Mouse (Mus musculus) 416B (cell line): ENCODE results near the gene Adgra1.

Source experiments
- DNase-seq: peaks from one replicate; pipeline ENCODE4 v3.0.0; 2011; ENCODE audit warnings: low read depth

Adgra1 gene

GRCm38 (mm10) chr7:139850152-139850551 is 16.2 kb downstream of the Adgra1 start:
- DNase-seq, result no peak

DNA sequence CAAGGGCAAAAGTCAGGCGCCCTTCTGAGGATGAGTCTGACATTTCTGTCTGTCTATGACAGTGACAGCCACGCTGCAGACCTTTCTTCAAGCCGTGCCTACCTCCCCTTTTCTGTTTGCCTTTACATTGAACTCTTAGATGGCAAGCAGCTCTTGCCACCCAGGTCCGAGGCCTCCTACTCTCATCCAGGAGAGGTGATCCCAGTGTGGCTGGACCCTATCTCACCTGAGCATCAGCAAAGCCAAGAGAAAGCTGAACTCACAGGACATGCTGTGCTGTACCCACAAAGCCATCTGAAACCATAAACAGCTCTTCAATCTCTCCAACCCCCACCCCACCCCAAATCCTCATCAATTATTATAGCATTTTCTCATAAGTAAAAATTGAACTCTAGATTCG is 16.7 kb downstream of the Adgra1 start:
- DNase-seq, result no peak

DNA sequence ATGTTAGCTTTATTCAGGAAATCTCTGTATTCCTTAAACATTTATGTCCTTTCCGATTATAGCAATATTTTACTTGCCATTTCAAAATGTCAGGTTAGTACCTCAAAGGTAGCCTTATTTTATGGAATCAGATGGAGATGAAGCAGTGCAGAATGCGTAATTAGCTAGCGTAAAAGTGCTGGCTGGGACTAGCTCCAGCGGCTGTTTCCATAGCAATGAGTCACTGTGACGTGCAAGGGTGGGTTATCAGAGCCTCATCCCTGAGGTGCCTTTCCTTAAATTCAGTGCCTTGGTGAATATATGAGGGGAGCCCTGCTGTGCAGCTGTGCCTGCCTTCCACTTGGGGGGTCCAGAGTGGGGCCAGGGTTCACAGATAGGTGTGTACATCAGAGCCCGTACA is 17.1 kb downstream of the Adgra1 start:
- no peak for DNase-seq

- DNase-seq, result no peak
These were observed 21.3 kb downstream of the Adgra1 start for GRCm38 (mm10) chr7:139855261-139855660.

GRCm38 (mm10) chr7:139861411-139861810 is 27.4 kb downstream of the Adgra1 start:
- DNase-seq, result peak; percentile 64

DNA sequence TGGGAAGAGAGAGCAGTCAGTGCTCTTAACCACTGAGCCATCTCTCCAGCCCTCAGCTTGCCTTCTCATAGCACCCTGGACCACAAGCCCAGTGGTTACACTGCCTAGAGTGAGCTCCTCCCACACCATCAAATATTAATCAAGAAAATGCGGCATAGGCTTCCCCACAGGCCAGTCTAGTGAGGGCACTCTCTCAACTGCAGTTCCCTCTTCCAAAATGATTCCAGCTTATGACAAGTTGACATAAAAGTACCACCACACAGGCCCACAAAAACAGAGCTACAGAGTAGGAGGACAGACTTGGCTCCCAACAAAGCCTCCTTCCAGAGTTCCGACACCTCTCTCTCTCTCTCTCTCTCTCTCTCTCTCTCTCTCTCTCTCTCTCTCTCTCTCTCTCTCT is 29.1 kb downstream of the Adgra1 start:
- DNase-seq, result no peak

- peak; percentile 18 for DNase-seq
These were observed 30.3 kb downstream of the Adgra1 start for GRCm38 (mm10) chr7:139864253-139864652.

- DNase-seq, result no peak
These were observed 30.9 kb downstream of the Adgra1 start for GRCm38 (mm10) chr7:139864871-139865270.

DNA sequence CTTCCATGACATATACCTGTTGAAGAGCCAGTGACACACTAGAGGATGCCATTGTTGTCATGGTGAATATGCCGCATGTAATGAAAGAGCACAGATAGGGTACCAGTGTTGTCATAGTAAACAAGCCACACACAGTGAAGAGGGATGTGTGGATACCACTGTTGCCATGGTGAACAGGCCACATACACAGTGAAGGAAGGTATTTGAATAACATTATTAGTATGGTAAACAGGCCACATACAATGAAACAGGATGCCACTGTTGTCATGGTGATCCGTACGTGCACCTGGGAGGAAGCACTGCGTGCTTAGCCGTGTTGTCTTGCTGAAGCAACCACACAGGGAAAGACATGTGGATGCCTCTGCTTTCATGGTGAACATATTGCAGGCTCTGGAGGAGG is 37.0 kb downstream of the Adgra1 start:
- DNase-seq, result no peak

- DNase-seq, result peak; percentile 27
These were observed 43.3 kb downstream of the Adgra1 start for GRCm38 (mm10) chr7:139877167-139877792.

- no peak for DNase-seq
These were observed 44.1 kb downstream of the Adgra1 start for GRCm38 (mm10) chr7:139878122-139878521.

- no peak for DNase-seq
These were observed 44.6 kb downstream of the Adgra1 start for GRCm38 (mm10) chr7:139878621-139879020.

DNA sequence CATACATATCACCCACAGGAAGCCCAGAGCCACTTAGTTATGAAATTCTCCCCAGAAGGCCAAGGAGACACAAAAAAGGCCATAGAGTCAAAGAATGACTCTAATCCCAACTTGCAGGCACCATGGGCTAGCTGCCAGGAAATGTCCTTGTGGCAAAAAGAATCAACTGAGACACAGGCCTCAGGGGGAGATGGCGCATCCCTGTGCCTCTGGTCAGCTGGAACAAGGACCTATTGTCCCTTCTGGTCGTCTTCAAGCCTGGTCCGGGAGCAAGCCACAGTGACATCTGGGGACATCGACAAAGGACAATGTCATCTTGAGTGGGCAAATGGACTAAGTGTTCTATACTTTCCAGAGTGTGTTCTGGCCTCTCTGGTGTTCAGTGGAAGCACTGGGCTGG is 49.6 kb downstream of the Adgra1 start:
- DNase-seq, result no peak

DNA sequence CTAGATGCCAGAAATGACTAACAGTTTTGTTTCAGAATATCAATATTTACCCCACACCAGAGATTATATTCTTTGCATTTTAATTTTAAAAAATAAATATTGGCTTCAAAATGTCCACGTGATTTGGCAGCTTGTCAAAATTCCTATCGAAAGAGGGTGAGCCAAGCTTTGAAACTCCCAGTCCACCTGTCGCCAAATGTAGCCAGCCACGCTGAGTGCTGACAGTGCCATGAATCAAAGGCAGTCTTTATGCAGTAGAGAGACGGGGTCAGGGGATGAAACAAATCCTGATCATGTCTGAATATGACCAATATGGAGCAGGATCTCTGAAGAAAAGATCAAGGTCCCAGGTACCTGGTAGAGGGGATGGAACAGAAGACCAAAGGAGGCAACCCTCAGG is 57.8 kb downstream of the Adgra1 start:
- no peak for DNase-seq

DNA sequence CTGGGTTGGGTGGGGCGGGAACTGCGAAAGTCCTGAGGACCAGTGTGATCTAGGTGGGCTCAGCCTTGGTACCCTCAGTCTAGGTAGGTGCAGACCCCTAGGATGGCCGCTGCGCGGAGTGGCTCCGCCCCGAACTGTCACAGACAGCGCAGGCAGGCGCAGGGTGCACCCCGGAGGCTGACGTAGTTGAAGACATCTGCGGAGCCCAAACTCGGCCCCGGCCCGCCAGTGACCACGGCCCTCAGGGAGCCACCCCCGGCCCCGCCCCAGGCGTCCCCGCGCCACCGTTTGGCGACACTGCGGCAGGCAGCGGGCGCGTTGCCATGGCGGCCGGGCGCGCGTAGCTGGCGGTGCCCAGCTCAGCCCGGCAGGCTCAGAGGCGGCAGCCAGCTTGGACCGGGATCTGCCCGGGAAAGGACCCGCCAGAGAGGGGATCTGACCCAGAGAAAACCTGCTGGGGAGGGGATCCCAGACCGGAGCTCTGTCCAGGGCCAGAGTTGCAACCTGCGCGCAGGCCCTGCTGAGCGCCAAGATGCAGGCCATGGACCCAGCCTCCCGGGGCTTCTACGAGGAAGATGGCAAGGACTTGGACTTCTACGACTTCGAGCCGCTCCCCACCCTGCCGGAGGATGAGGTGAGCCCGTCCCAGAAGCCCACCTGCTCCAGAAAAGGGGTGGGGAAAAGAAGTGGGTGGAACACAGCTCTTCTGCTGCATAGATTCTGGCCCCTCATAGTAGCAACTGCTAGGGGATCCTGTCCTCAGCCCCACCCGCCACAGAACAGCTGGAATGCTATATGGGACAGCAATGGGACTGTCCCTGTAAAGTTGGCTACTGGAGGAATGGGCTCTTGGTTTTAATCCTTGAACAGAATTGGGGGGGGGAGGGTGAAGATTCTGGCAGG is 60.9 kb downstream of the Adgra1 start, which contains the start of gene Kndc1:
Gene Kndc1 (plus strand): TSS at position 42 of the 903 bp plus-strand sequence.
- DNase-seq, result no peak

- DNase-seq, result no peak
These were observed 62.3 kb downstream of the Adgra1 start for GRCm38 (mm10) chr7:139896271-139896670.

- DNase-seq, result no peak
These were observed 62.8 kb downstream of the Adgra1 start for GRCm38 (mm10) chr7:139896796-139897195.

DNA sequence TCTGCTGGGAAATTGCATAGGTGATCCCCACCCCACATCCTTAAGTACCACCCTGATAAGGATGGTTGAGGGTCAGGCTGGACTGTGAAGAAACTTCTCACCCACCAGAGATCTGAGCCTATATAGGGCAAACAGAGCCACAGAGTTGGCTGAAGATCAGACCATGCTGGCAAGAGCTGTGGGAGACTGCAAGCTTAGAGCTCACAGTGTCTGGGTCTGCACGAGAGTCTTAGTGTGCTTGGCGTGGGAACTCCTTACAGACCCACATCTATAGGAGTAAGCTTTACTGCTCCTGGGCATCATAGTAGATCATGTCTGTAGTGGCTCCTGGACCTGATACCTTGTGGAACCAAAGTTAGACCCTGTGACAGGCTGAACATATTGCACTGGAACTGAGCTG is 64.6 kb downstream of the Adgra1 start:
- no peak for DNase-seq

DNA sequence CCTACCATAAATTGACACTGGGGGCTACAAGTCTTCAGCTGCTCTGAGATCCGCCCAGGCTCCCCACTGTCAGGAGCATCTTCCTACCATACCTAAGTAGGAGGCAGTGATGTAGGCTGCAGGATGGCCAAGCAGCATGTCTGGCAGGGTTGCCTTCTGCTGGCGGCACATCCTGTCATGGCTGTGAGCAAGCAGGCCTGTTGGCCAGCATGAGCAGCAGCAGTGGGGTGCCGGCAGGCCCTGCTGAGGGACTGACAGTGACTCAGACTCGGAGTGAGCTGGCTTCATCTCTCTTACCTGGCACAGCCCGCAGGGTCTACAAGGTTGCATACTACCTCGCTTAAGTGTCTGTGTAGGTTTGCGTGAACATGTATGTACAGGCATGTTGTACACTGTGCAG is 65.5 kb downstream of the Adgra1 start:
- DNase-seq, result no peak

DNA sequence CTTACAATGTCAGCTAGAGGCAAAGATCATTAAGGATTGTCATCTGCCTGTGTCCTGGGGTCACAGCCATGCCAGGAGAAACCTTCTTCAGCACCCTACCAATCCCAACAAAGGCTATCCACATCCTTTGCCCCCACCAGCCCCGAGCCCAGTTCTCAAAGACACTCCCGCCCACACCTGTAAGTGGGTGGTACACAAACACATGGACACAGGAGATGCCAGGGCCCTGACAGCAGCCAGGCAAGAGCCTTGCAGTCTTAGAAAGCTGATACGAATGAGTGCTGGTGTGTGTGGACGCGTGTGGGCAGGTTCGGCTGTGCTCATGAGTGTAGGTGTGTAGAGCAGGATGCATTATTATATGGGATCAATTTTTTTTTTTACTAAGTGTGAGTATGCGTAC is 66.5 kb downstream of the Adgra1 start:
- DNase-seq, result no peak

GRCm38 (mm10) chr7:139900896-139901295 is 66.9 kb downstream of the Adgra1 start:
- no peak for DNase-seq

DNA sequence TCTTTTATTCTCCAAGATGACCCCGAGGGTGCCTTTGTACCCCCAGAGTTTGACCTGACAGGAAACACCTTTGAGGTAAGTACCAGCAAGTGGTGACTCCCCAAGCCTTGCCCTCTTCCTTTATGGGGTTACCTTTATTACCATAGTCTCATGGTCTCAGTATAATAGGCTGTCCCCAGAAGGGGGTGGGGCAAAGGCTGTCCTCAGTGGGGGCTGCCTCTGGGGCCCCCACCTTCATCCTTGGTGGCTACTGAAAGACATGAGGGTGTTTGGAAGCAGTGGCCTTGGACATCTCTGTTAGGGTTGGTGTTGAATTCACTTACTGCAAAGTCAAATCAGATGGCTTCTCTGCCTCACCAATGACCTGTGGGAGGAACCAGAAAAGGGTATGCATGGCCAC is 68.0 kb downstream of the Adgra1 start:
- DNase-seq, result no peak

GRCm38 (mm10) chr7:139905261-139905660 is 71.3 kb downstream of the Adgra1 start:
- peak; percentile 74 for DNase-seq
